9 mouse cellular contexts compared by ENCODE assay signal in genomic region chr4:58508833-58509232, GRCm38 (mm10). TPM values are rescaled to one million over a fixed set of nuclear protein-coding genes. Genes with fewer than 3 reads are reported as not detected.
DNase-seq lines count a peak whose midpoint lies in the region; ATAC-seq and TF ChIP-seq lines count a peak whose summit lies in the region.
"Had no signal": no experiment of that assay in that cellular context is flagged by ENCODE, and none has a peak within 500 bp of the region (broad histone marks: within the 10 kb centered on the region; RNA-seq: fewer than 3 reads in every experiment).

No protein-coding gene starts in this region.

- intact Hi-C loops in heart, adult 2 months (cut with DNase I) = no loop called here
- intact Hi-C loops in heart, postnatal 10 days (cut with DNase I) = no loop called here

- TF ChIP-seq EP300 in heart, adult 2 months (IDR thresholded peaks at IDR 0.05; ENCODE audit: insufficient read depth, low read depth, low read length) = no peak

- H3K9ac ChIP-seq in heart, adult 2 months (ENCODE audit: low read depth, low read length) = no peak overlapping the region
- H3K9ac ChIP-seq: liver, embryonic 13.5 days had no signal

- DNase-seq in heart, adult 2 months = peak in 1 of 2 experiments; percentile 31
- no peak for DNase-seq in heart, embryonic 10.5 days (ENCODE audit: low spot score)
- DNase-seq in right cerebral cortex, postnatal 4 days = peak; percentile 9
- no peak for DNase-seq in right cerebral cortex, postnatal 14 days
- DNase-seq in heart, postnatal 10 days = peak; percentile 40 to 44
- DNase-seq in spleen, postnatal 36 days (ENCODE audit: low spot score in 2 of 2) = no peak
- no peak for DNase-seq in kidney, adult 8-10 months
- DNase-seq: liver, embryonic 13.5 days had no signal

- H3K4me1 ChIP-seq in heart, adult 2 months (ENCODE audit: control insufficient read depth, insufficient read depth, low read length) = peaks cover 5% of the 10 kb centered on the region
- peaks cover 7% of the 10 kb centered on the region; the same call in 1 of the 2 replicates for H3K4me1 ChIP-seq in heart, embryonic 10.5 days
- H3K4me1 ChIP-seq: liver, embryonic 13.5 days had no signal

- no peak overlapping the region for H3K4me3 ChIP-seq in heart, adult 2 months
- no peak overlapping the region for H3K4me3 ChIP-seq in heart, embryonic 10.5 days
- H3K4me3 ChIP-seq: liver, embryonic 13.5 days had no signal

- no peak for ATAC-seq in inflammation-experienced regulatory T-cells, adult 6 months

- no peaks in the 10 kb centered on the region for H3K79me2 ChIP-seq in heart, adult 2 months (replicated peaks; ENCODE audit: control insufficient read depth, insufficient read depth, low read length)

- no peak for TF ChIP-seq CTCF in heart, adult 2 months (IDR thresholded peaks at IDR 0.05)

- no peak for TF ChIP-seq POLR2A in heart, adult 2 months (IDR thresholded peaks at IDR 0.05; ENCODE audit: insufficient read depth, low read depth, low read length)

- no peaks in the 10 kb centered on the region for H3K9me3 ChIP-seq in heart, embryonic 10.5 days
- H3K9me3 ChIP-seq: liver, embryonic 13.5 days had no signal

- WGBS in heart, adult 2 months = 39% methylated on average over 7 of the region's 7 CpGs
- 58% methylated on average over 7 of the region's 7 CpGs for WGBS in heart, embryonic 10.5 days

- no peaks in the 10 kb centered on the region for H3K36me3 ChIP-seq in heart, adult 2 months (ENCODE audit: control insufficient read depth, insufficient read depth, low read length)
- 0 out of 2 replicates have a peak, but pooled peaks cover 2% of the 10 kb centered on the region for H3K36me3 ChIP-seq in heart, embryonic 10.5 days
- H3K36me3 ChIP-seq: liver, embryonic 13.5 days had no signal

- H3K27me3 ChIP-seq in heart, adult 2 months (ENCODE audit: control insufficient read depth, insufficient read depth, low read length) = no peaks in the 10 kb centered on the region
- no peaks in the 10 kb centered on the region for H3K27me3 ChIP-seq in heart, embryonic 10.5 days (ENCODE audit: insufficient read depth, poor library complexity, severe bottlenecking)
- H3K27me3 ChIP-seq: liver, embryonic 13.5 days had no signal

- peak overlapping the region; percentile 26; the same call in 1 of the 2 replicates for H3K27ac ChIP-seq in heart, adult 2 months
- no peak overlapping the region for H3K27ac ChIP-seq in heart, embryonic 10.5 days
- H3K27ac ChIP-seq: liver, embryonic 13.5 days had no signal

RNA-seq across cellular contexts. Expression of gene Lpar1, which starts 44.9 kb away (rescaled TPM):
- 10 to 100 TPM in 1 of 2 experiments, 1 to 10 TPM in 1; 8.0 to 10.7 TPM for total RNA-seq in heart, adult 2 months (2021)
- 15.8 and 21.1 TPM in 2 replicates for polyA plus RNA-seq in heart, adult 2 months (2012; rRNA removed)
- polyA plus RNA-seq in heart, embryonic 10.5 days (2016; fragmentation: Nextera tagmentation; extraction: Ambion mirVana) = 24.7 and 38.7 TPM in 2 replicates
- total RNA-seq in heart, postnatal 10 days (2021) = 10 to 100 TPM; 20.6 to 25.3 TPM
- not detected for polyA plus RNA-seq in inflammation-experienced regulatory T-cells, adult 6 months (2017; shearing (Covaris generic))

Comparison
In these comparisons a context has a peak if more than half of its experiments do, and no peak if none do; other contexts are left out.
1. DNase-seq: peak in right cerebral cortex, postnatal 4 days (single experiment) and heart, postnatal 10 days (2 of 2); none in heart, embryonic 10.5 days (single experiment), right cerebral cortex, postnatal 14 days (single experiment), spleen, postnatal 36 days (0 of 2) and kidney, adult 8-10 months (0 of 2).
2. RNA of gene Lpar1, which starts 44.9 kb away (polyA plus RNA-seq): 24.7 to 38.7 TPM in heart, embryonic 10.5 days and 15.8 to 21.1 TPM in heart, adult 2 months; not detected in inflammation-experienced regulatory T-cells, adult 6 months; every median in the first group is over 10 times any median in the second.